ENCODE assay signal across 13 mouse cellular contexts in the genomic region with DNA sequence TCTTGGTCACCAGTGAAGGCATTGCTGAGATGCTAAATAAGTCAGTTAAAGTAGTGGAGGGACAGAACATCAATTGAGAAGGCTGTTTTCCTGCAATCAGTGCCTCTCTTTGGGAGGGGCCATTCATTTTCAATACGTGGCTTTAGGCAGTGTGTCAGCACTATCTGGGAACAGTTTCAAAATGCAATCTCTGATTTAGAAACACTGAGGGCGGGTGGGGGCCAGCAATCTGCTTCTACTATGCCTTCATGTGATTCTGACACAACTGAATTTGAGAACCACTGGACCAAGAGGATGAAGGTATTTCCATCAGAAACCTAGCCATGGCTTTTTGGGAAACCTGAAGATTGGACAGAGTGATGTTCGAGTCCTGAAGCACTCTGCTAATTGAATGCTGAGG. TPM values are rescaled to one million over a fixed set of nuclear protein-coding genes. Genes with fewer than 3 reads are reported as not detected.
DNase-seq lines count a peak whose midpoint lies in the region; ATAC-seq lines count a peak whose summit lies in the region.
"Had no signal": no experiment of that assay in that cellular context is flagged by ENCODE, and none has a peak within 500 bp of the region (broad histone marks: within the 10 kb centered on the region; RNA-seq: fewer than 3 reads in every experiment).

No protein-coding gene starts in this region.

- no peak overlapping the region for H3K9ac ChIP-seq in hindbrain, embryonic 14.5 days
- no peak overlapping the region for H3K9ac ChIP-seq in hindbrain, embryonic 12.5 days
- H3K9ac ChIP-seq: embryonic facial prominence, embryonic 12.5 days; neural tube, embryonic 12.5 days had no signal

- WGBS in hindbrain, embryonic 14.5 days, result 71% methylated on average over 3 of the region's 3 CpGs
- 83% methylated on average over 3 of the region's 3 CpGs for WGBS in hindbrain, embryonic 12.5 days

- H3K4me1 ChIP-seq in hindbrain, embryonic 14.5 days (replicated peaks; ENCODE audit: control insufficient read depth, insufficient read depth, low read length), result 0 out of 2 replicates have a peak, but pooled peaks cover 3% of the 10 kb centered on the region
- no peaks in the 10 kb centered on the region for H3K4me1 ChIP-seq in hindbrain, embryonic 12.5 days
- H3K4me1 ChIP-seq: embryonic facial prominence, embryonic 12.5 days; neural tube, embryonic 12.5 days had no signal

- no peak overlapping the region for H3K4me2 ChIP-seq in hindbrain, embryonic 14.5 days (replicated peaks)
- no peak overlapping the region for H3K4me2 ChIP-seq in hindbrain, embryonic 12.5 days (replicated peaks)
- H3K4me2 ChIP-seq: embryonic facial prominence, embryonic 12.5 days; heart, embryonic 11.5 days; neural tube, embryonic 12.5 days had no signal

- no peak overlapping the region for H3K4me3 ChIP-seq in hindbrain, embryonic 14.5 days (replicated peaks; ENCODE audit: low read length)
- no peak overlapping the region for H3K4me3 ChIP-seq in hindbrain, embryonic 12.5 days
- H3K4me3 ChIP-seq: embryonic facial prominence, embryonic 12.5 days; neural tube, embryonic 12.5 days had no signal

- H3K36me3 ChIP-seq in hindbrain, embryonic 14.5 days (replicated peaks; ENCODE audit: control insufficient read depth, insufficient read depth), result no peaks in the 10 kb centered on the region
- no peaks in the 10 kb centered on the region for H3K36me3 ChIP-seq in hindbrain, embryonic 12.5 days
- H3K36me3 ChIP-seq: embryonic facial prominence, embryonic 12.5 days; neural tube, embryonic 12.5 days had no signal

- no peak for DNase-seq in hindbrain, embryonic 14.5 days (ENCODE audit: low spot score)
- peak; percentile 67 for DNase-seq in adipocyte (ENCODE audit: low spot score)
- peak; percentile 47 for DNase-seq in fibroblast of lung, adult 2 months (ENCODE audit: low read depth)
- DNase-seq in left cerebral cortex, adult 9 months (ENCODE audit: low spot score in 2 of 2), result peak; percentile 19 to 73
- no peak for DNase-seq in neural tube, embryonic 10.5 days (ENCODE audit: extremely low spot score, low spot score)
- DNase-seq: spleen, adult 18-20 months; thymus, postnatal 36 days had no signal

- 0 out of 2 replicates have a peak overlapping the region, but pooled peaks have one; percentile 61 for H3K27ac ChIP-seq in hindbrain, embryonic 14.5 days
- H3K27ac ChIP-seq in hindbrain, embryonic 12.5 days, result no peak overlapping the region
- H3K27ac ChIP-seq: embryonic facial prominence, embryonic 12.5 days; macrophage; neural tube, embryonic 12.5 days had no signal

- no peaks in the 10 kb centered on the region for H3K27me3 ChIP-seq in hindbrain, embryonic 14.5 days (ENCODE audit: control insufficient read depth, insufficient read depth, low read length)
- H3K27me3 ChIP-seq in hindbrain, embryonic 12.5 days, result no peaks in the 10 kb centered on the region
- H3K27me3 ChIP-seq: embryonic facial prominence, embryonic 12.5 days; neural tube, embryonic 12.5 days had no signal

- no peaks in the 10 kb centered on the region for H3K9me3 ChIP-seq in hindbrain, embryonic 14.5 days (ENCODE audit: control insufficient read depth, low read length)
- H3K9me3 ChIP-seq in hindbrain, embryonic 12.5 days (replicated peaks), result no peaks in the 10 kb centered on the region
- H3K9me3 ChIP-seq: embryonic facial prominence, embryonic 12.5 days; neural tube, embryonic 12.5 days had no signal

- ATAC-seq in hindbrain, embryonic 14.5 days (ENCODE audit: low FRiP score), result no peak
- no peak for ATAC-seq in hindbrain, embryonic 12.5 days (ENCODE audit: low FRiP score)
- no peak for ATAC-seq in CD4-positive, CD25-positive, alpha-beta regulatory T cell, adult 4 months

RNA-seq across cellular contexts. Expression of a gene that starts 28.1 kb away (rescaled TPM):
- 0.29 TPM in 1 of 2 replicates, not detected in the other for polyA plus RNA-seq in hindbrain, embryonic 14.5 days (2014; fragmentation: Nextera tagmentation; extraction: Ambion mirVana)
- not detected in 2 replicates for polyA plus RNA-seq in hindbrain, embryonic 12.5 days (2016; fragmentation: Nextera tagmentation; extraction: Ambion mirVana)
- polyA plus RNA-seq in CD4-positive, CD25-positive, alpha-beta regulatory T cell, adult 4 months (2017; shearing (Covaris generic)), result not detected
- polyA plus RNA-seq: embryonic facial prominence, embryonic 12.5 days; heart, embryonic 11.5 days; macrophage; neural tube, embryonic 12.5 days had no signal

RNA-seq across cellular contexts. Expression of a gene that starts 30.4 kb away (rescaled TPM):
- polyA plus RNA-seq in hindbrain, embryonic 14.5 days (2014; fragmentation: Nextera tagmentation; extraction: Ambion mirVana), result 0.07 and 0.10 TPM in 2 replicates
- polyA plus RNA-seq in hindbrain, embryonic 12.5 days (2016; fragmentation: Nextera tagmentation; extraction: Ambion mirVana), result 0.42 and 0.45 TPM in 2 replicates
- polyA plus RNA-seq in CD4-positive, CD25-positive, alpha-beta regulatory T cell, adult 4 months (2017; shearing (Covaris generic)), result not detected
- polyA plus RNA-seq: macrophage had no signal

RNA-seq across cellular contexts. Expression of a gene that starts 47.9 kb away (rescaled TPM):
- polyA plus RNA-seq in hindbrain, embryonic 14.5 days (2014; fragmentation: Nextera tagmentation; extraction: Ambion mirVana), result 7.7 and 9.5 TPM in 2 replicates
- 11.8 and 11.9 TPM in 2 replicates for polyA plus RNA-seq in hindbrain, embryonic 12.5 days (2016; fragmentation: Nextera tagmentation; extraction: Ambion mirVana)
- 1 to 10 TPM; 7.4 to 8.7 TPM for polyA plus RNA-seq in CD4-positive, CD25-positive, alpha-beta regulatory T cell, adult 4 months (2017; shearing (Covaris generic))

RNA-seq across cellular contexts. Expression of a gene that starts 49.5 kb away (rescaled TPM):
- 7.6 and 8.4 TPM in 2 replicates for polyA plus RNA-seq in hindbrain, embryonic 14.5 days (2014; fragmentation: Nextera tagmentation; extraction: Ambion mirVana)
- 10.0 and 11.1 TPM in 2 replicates for polyA plus RNA-seq in hindbrain, embryonic 12.5 days (2016; fragmentation: Nextera tagmentation; extraction: Ambion mirVana)
- 1 to 10 TPM; 5.5 to 7.1 TPM for polyA plus RNA-seq in CD4-positive, CD25-positive, alpha-beta regulatory T cell, adult 4 months (2017; shearing (Covaris generic))

Comparison
In these comparisons a context has a peak if more than half of its experiments do, and no peak if none do; other contexts are left out.
1. DNase-seq: peak in adipocyte (single experiment), fibroblast of lung, adult 2 months (single experiment) and left cerebral cortex, adult 9 months (2 of 2); none in hindbrain, embryonic 14.5 days (single experiment) and neural tube, embryonic 10.5 days (single experiment).